Mouse (Mus musculus): ENCODE results near the gene Timm50. TPM values are rescaled to one million over a fixed set of nuclear protein-coding genes. Genes with fewer than 3 reads are reported as not detected.

The Timm50 gene
- total RNA-seq, 2 experiments from 2014 or later = 59.7 to 66.7 TPM

DNA sequence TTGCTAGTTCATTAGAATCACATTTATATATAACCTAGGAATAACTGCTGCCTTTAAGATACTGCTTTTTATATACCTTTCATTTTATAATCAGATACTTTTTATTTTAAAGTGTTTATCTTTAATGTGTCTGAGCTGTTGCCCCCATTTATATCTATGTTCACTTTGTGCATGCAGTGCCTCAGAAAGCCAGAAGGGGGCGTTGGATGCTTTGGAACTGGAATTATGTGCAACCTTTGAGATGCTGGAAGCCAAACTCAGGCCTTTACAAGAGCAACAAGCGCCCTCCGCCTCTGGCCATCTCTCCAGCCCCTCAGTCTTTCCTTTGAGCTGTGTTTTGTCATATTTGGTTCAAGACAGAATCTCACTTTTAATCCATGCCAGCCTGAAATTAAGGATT is 40.1 kb downstream of the Timm50 start:
- no peak for DNase-seq
- intact Hi-C loops (cut with DNase I) = no loop called here

DNA sequence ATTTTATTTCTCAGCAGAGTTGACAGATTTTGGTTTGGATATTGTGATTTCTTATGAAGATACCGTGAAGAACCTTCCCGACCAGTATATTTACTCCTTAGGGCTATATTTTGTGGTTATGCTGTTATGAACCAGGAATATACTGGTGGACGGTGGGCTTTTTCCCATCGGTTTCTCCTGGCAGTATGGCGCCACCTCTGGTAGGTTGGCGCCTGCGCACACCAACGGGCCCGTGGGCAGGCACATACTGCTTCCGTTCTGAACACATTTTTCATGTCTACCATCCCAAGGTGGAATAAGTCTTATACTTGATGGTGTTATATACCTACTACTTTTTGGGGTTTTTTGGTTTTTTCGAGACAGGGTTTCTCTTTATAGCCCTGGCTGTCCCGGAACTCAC is 42.5 kb downstream of the Timm50 start:
- intact Hi-C loops (cut with DNase I) = no loop called here
- peak; percentile 18 for DNase-seq

DNA sequence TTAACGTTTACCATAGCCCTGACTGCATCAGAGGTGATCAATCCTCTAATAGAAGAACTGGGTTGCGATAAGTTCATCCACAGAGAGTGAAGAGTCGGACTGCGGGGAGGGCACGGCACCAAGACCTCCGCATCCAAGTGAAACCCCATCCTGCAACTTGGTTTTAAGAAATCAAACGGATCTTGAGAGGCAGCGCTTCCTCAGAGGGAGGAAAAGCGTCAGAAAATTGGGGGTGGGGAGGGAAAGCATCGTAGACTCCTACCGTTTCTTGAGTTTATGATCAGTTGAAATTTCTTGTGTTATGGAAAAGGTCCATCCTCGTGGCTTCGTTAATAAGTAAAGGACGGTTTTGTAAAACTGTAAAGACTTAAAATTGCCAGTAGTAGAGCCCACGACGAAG is 43.3 kb downstream of the Timm50 start:
- no peak for DNase-seq
- intact Hi-C loops (cut with DNase I) = no loop called here

DNA sequence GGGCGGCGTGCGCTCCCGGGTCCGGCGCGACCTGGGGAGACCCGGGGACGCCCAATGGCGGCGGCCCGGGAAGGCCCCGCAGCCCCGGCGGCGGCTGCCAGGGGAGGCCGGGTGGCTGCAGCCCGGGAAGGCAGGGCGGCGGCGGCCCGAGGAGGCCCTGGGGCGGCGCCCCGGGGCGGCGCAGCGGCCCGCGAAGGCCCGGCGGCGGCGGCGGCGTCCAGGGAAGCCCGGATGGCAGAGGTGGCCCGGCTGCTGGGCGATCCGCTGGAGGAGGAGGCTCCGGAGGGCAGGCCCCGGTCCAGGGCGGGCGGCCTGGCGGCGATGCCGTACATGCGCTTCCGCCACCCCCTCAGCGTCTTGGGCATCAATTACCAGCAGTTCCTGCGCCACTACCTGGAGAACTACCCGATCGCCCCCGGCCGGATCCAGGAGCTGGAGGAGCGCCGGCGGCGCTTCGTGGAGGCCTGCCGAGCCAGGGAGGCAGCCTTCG is 43.8 kb downstream of the Timm50 start:
- intact Hi-C loops (cut with DNase I) = no loop called here
- DNase-seq = peak; percentile 59

DNA sequence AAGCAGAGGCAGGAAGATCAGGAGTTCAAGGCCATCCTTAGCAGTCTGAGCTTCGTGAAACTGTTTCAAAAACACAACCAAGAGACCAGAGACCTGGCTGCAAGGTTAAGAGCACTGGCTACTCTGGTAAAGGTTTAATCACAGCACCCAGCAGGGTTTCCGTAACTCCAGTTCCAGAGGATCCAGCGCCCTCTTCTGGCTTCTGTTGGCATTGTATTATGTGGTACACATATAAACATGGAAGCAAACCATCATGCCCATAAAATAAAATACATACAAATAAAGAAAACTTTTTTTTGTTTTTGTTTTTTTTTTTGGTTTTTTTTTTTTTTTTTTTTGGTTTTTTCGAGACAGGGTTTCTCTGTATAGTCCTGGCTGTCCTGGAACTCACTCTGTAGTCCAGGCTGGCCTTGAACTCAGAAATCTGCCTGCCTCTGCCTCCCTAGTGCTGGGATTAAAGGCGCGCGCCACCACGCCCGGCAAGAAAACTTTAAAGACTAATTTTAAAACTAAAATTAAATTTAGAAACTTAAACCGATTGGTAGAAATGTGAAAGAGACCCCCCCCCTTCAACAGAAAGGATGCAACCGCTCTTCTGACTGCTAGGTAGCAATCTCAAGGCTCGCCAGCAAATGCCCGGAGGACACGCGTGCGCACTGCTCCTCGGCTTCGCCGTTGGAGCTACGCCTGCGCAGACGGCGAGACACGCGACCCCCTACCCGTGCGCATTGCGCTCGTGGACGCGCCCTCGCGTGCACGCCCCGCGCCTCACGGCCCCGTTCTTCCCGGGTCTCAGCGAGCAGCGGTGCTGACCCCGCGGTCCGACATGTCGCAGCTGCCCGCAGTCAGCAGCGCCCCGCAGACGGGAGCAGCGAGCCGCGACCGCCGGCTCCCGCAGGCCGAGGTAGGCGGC is 44.5 kb downstream of the Timm50 start, which contains the start of gene Eid2:
Eid2 (plus strand) TSS at position 753 of the 913 bp plus-strand sequence.
- peak; percentile 95 for DNase-seq
- intact Hi-C loops (cut with DNase I) = no loop called here

DNA sequence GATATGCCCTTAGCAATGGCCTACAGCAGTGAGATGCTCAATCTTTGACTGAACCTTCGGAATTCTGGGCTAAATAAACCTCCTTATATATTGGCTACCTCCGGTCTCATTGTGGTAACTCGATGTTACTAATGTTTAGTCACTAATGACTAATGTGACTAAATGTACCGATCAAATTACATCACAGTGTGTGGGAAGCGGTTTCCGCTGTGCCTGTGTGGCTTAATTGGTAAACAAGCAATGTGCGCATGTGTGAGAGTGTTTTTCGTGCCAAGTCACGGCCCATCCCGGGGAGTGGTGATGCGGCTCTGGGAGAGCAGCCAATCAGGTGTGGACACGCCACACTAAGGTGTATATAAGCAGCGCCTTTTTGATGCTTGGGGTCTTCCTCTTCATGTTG is 46.5 kb downstream of the Timm50 start:
- DNase-seq = no peak
- intact Hi-C loops (cut with DNase I) = no loop called here

DNA sequence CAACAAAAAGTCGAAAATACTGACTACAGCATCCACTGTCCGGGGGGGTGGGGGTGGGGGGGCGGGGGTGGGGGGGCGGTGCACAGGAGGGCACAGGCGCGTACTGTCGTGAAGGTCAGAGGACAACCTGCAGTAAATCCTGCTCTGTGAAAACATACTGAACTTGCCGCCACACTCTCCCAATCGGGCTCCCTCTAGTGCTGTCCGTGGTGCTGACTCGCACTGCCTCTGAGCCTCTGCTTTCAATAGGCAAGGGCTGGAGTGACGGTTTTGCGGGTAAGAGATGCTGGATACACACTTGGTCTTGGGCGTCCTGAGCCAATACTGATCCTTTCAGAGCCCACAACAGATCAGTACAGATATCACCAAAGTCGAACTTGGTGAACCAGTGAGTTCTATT is 48.1 kb downstream of the Timm50 start:
- peak; percentile 46 for DNase-seq
- intact Hi-C loops (cut with DNase I) = no loop called here

DNA sequence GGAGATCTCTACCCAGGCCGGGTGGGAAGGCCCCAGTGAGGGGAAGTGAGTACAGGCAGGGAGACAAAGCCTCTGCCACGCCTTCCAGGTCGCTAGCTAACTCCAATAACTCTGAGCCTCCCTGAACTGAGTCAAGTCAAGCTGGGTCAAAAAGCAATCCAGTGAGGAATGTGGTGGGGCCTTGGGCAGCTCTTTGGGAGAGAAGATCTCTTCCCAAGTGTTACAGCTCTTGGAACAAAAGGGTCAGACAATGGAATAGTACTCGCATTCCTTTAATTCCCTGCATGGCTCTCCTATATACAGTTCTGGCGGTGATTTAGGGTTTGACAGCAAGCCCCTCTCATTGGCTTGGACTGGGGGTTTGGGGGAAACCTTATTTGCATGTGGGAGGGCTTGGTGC is 49.0 kb downstream of the Timm50 start:
- no peak for DNase-seq
- intact Hi-C loops (cut with DNase I) = no loop called here

Other genes starting within 250 kb of the Timm50 start
- under 1 TPM in 1 of 2 experiments, not detected in 1; 0.10 TPM for gene Fcgbp, start 240.8 kb downstream of the Timm50 start, total RNA-seq (2021)
- not detected for gene 9530053A07Rik, start 182.6 kb downstream of the Timm50 start, total RNA-seq (2021)
- 100 to 1,000 TPM; 113 to 121 TPM for gene Fbl, start 142.4 kb downstream of the Timm50 start, total RNA-seq (2021)
- 10 to 100 TPM; 27.9 TPM for gene Dyrk1b, start 132.6 kb downstream of the Timm50 start, total RNA-seq (2021)
- gene Eid2, start 44.2 kb downstream of the Timm50 start, total RNA-seq (2021) = 10 to 100 TPM; 73.3 to 78.0 TPM
- 10 to 100 TPM; 44.2 to 46.9 TPM for gene Eid2b, start 34.3 kb downstream of the Timm50 start, total RNA-seq (2021)
- 1 to 10 TPM; 1.1 to 1.3 TPM for gene Selenov, start 20.9 kb downstream of the Timm50 start, total RNA-seq (2021)
- 1 to 10 TPM; 6.9 to 8.1 TPM for gene Dll3, start 9.8 kb downstream of the Timm50 start, total RNA-seq (2021)
- 100 to 1,000 TPM; 111 TPM for gene Supt5, start 26.7 kb upstream of the Timm50 start, total RNA-seq (2021)
- 100 to 1,000 TPM; 913 to 959 TPM for gene Rps16, start 38.6 kb upstream of the Timm50 start, total RNA-seq (2021)
- gene Plekhg2, start 60.5 kb upstream of the Timm50 start, total RNA-seq (2021) = 10 to 100 TPM; 25.0 to 33.3 TPM
- gene Zfp36, start 68.2 kb upstream of the Timm50 start, total RNA-seq (2021) = 1 to 10 TPM; 1.9 to 2.3 TPM
- 10 to 100 TPM; 18.6 to 19.7 TPM for gene Med29, start 80.6 kb upstream of the Timm50 start, total RNA-seq (2021)
- gene Paf1, start 80.9 kb upstream of the Timm50 start, total RNA-seq (2021) = 10 to 100 TPM; 77.7 to 86.8 TPM
- gene Gmfg, start 125.4 kb upstream of the Timm50 start, total RNA-seq (2021) = 1 to 10 TPM; 2.5 to 3.3 TPM
- 100 to 1,000 TPM; 125 TPM for gene Lrfn1, start 139.9 kb upstream of the Timm50 start, total RNA-seq (2021)
- gene Ifnl2, start 198.4 kb upstream of the Timm50 start, total RNA-seq (2021) = not detected
- not detected for gene Ifnl3, start 210.8 kb upstream of the Timm50 start, total RNA-seq (2021)
- not detected for gene Sycn, start 228.8 kb upstream of the Timm50 start, total RNA-seq (2021)
- not detected for gene Nccrp1, start 235.2 kb upstream of the Timm50 start, total RNA-seq (2021)